Mouse (Mus musculus) liver, embryonic 14.5 days (tissue): ENCODE results near the gene Ctnnbip1.

Experiments used
- CTCF ChIP-seq: IDR thresholded peaks from 2 replicates; pipeline ENCODE4 v1.5.1; 2016; ENCODE audit warnings: antibody characterized with exemption, low read depth, control low read depth
- EP300 ChIP-seq: IDR thresholded peaks from 2 replicates; pipeline ENCODE4 v1.6.1; 2016; ENCODE audit warnings: antibody characterized with exemption, low read depth

DNA sequence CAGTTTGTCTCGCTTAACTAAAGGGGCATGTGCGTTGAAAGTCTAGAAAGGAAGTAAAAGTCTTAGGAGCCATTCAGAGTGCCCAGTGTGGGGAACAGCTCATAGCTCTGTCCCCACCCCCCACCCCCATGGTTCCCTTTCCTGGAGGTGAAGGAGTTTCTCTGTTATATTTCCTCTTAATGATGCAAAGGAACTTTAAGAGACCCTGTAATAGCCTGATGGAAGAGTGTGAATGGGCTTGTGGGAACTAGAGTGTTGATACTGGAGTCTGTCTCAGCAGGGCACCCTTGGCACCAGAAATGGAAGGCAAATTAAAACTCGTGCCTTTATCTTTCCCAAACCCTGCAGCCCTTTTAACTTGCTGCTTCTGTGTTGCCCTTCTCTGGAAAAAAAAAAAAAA is 13.2 kb upstream of the Ctnnbip1 start:
- no peak for TF ChIP-seq CTCF
- no peak for TF ChIP-seq EP300
